Mouse (Mus musculus) C2C12 (cell line): Measurements from ENCODE around the gene Fkbp5. TPM values are rescaled to one million over a fixed set of nuclear protein-coding genes. Genes with fewer than 3 reads are reported as not detected.

Source experiments
- H3K27me3 ChIP-seq: one replicate; pipeline ENCODE4 v1.6.1; 2011; ENCODE audit not compliant: control insufficient read depth, insufficient read depth, insufficient read length
- H3K36me3 ChIP-seq: one replicate; pipeline ENCODE4 v1.6.1; 2011; ENCODE audit not compliant: control insufficient read depth, insufficient read depth
- H3K4me3 ChIP-seq: one replicate; pipeline ENCODE4 v1.5.1; 2011; ENCODE audit warnings: mild to moderate bottlenecking, control low read depth; ENCODE audit not compliant: poor library complexity, insufficient read depth, severe bottlenecking
- H3K79me2 ChIP-seq: one replicate; pipeline ENCODE4 v1.6.1; 2011; ENCODE audit not compliant: control insufficient read depth, insufficient read depth
- H3K79me3 ChIP-seq: one replicate; pipeline ENCODE4 v1.6.1; 2011; ENCODE audit warnings: low read depth, control low read depth
- H3ac ChIP-seq: one replicate; pipeline ENCODE3; 2011; ENCODE audit warnings: low read depth; ENCODE audit not compliant: control insufficient read depth, insufficient read length
- CEBPB ChIP-seq: IDR thresholded peaks from one replicate; pipeline ENCODE4 v1.6.1; 2011; ENCODE audit warnings: low read depth, mild to moderate bottlenecking, control low read depth, moderate library complexity
- CTCF ChIP-seq: IDR thresholded peaks from one replicate; pipeline ENCODE4 v1.5.1; 2011; ENCODE audit not compliant: control insufficient read depth, insufficient read depth, insufficient read length
- FOSL1 ChIP-seq: IDR thresholded peaks from one replicate; pipeline ENCODE4 v1.8.0; 2011; ENCODE audit warnings: mild to moderate bottlenecking, low read length; ENCODE audit not compliant: poor library complexity, insufficient read depth, severe bottlenecking
- MAX ChIP-seq: IDR thresholded peaks from one replicate; pipeline ENCODE4 v1.6.1; 2011; ENCODE audit warnings: mild to moderate bottlenecking, control low read depth
- MYOD1 ChIP-seq: IDR thresholded peaks from one replicate; pipeline ENCODE4 v1.6.1; 2011; ENCODE audit warnings: low read depth; ENCODE audit not compliant: control insufficient read depth, insufficient read length
- MYOG ChIP-seq: IDR thresholded peaks from one replicate; pipeline ENCODE4 v1.6.1; 2011; ENCODE audit not compliant: control insufficient read depth, insufficient read length; ENCODE audit errors: extremely low read depth
- USF1 ChIP-seq: IDR thresholded peaks from one replicate; pipeline ENCODE4 v1.6.1; 2011; ENCODE audit warnings: low read depth, mild to moderate bottlenecking, control low read depth, moderate library complexity
- polyA plus RNA-seq: library from polyadenylated mRNA; unstranded; fragments of >200 nt; fragmentation: generic; extraction: Trizol; gene quantifications from one replicate; pipeline ENCODE4 v1.2.1, GENCODE M21; 2012; ENCODE audit warnings: missing spikeins

The Fkbp5 gene
- polyA plus RNA-seq, 1 experiment = 24.4 TPM

GRCm38 (mm10) chr17:28521071-28521726 is 3.9 kb upstream of the Fkbp5 start:
- TF ChIP-seq MYOD1 = no peak
- no peak for TF ChIP-seq FOSL1
- no peak for TF ChIP-seq MAX
- no peak for TF ChIP-seq CEBPB
- no peak for TF ChIP-seq USF1
- H3K27me3 ChIP-seq = no peaks in the 10 kb centered on the region
- H3K36me3 ChIP-seq = no peaks in the 10 kb centered on the region
- H3K79me3 ChIP-seq = no peaks in the 10 kb centered on the region
- H3ac ChIP-seq = no peak overlapping the region
- no peaks in the 10 kb centered on the region for H3K79me2 ChIP-seq
- no peak overlapping the region for H3K4me3 ChIP-seq

DNA sequence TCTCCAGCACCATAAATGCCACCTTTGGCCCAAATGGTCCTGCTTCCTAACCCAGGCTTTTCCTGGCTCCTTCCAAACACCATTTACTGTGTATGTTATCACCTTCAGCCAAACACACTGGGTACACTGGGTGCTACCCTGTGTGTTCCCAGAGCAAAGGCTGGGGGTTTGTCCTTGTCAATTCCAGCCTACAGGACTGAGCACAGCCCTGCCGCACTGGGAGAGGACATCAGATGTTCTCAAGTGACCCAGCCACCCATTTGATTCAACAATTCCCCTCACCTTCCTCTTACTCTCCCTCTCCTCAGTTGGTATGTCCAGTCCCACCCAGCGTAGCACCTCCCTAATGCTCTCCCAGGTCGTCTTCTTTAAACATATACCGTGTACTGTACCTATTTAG is 3.2 kb upstream of the Fkbp5 start:
- no peaks in the 10 kb centered on the region for H3K27me3 ChIP-seq
- no peak for TF ChIP-seq MAX
- no peak for TF ChIP-seq USF1
- TF ChIP-seq MYOG = no peak
- no peak for TF ChIP-seq FOSL1
- no peak for TF ChIP-seq CEBPB
- no peak for TF ChIP-seq CTCF
- no peak for TF ChIP-seq MYOD1

DNA sequence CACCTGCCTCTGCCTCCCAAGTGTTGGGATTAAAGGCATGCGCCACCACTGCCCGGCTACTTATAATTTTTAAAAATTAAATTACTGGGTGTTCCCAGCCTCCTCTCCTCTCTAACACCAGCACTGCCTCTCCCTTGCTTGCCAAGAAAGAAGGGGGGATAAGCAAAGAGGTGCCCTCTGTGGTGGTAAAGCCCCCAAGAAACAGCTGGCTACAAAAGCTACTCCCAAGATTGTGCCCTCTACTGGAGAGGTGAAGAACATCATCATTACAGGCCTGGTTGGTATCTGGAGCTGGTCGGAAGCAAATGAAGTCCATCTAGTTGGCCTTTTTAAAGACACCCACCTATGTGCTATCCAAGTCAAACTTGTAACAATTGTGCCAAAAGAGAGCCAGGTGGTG is 2.5 kb upstream of the Fkbp5 start:
- TF ChIP-seq FOSL1 (no peak), MYOD1 (no peak), USF1 (no peak), MAX (no peak), CEBPB (no peak), MYOG (no peak), CTCF (no peak)
- no peaks in the 10 kb centered on the region for H3K79me2 ChIP-seq
- H3ac ChIP-seq = no peak overlapping the region
- no peaks in the 10 kb centered on the region for H3K79me3 ChIP-seq
- no peaks in the 10 kb centered on the region for H3K27me3 ChIP-seq
- no peaks in the 10 kb centered on the region for H3K36me3 ChIP-seq
- H3K4me3 ChIP-seq = no peak overlapping the region

More for the DNA sequence above, 3.2 kb upstream of the Fkbp5 start:
- no peaks in the 10 kb centered on the region for H3K79me2 ChIP-seq
- no peaks in the 10 kb centered on the region for H3K79me3 ChIP-seq
- H3ac ChIP-seq = no peak overlapping the region
- H3K36me3 ChIP-seq = no peaks in the 10 kb centered on the region
- no peak overlapping the region for H3K4me3 ChIP-seq

- Histone ChIP-seq H3K79me2 (no peaks in the 10 kb centered on the region), H3K4me3 (no peak overlapping the region), H3ac (no peak overlapping the region), H3K79me3 (no peaks in the 10 kb centered on the region), H3K27me3 (no peaks in the 10 kb centered on the region), H3K36me3 (no peaks in the 10 kb centered on the region)
- TF ChIP-seq CEBPB = no peak
- no peak for TF ChIP-seq MYOG
- no peak for TF ChIP-seq USF1
Observed at GRCm38 (mm10) chr17:28518615-28519071, 1.3 kb upstream of the Fkbp5 start.

- no peaks in the 10 kb centered on the region for H3K36me3 ChIP-seq
- H3K79me3 ChIP-seq = no peaks in the 10 kb centered on the region
- peak overlapping the region; percentile 18 for H3K4me3 ChIP-seq
- no peaks in the 10 kb centered on the region for H3K27me3 ChIP-seq
- no peaks in the 10 kb centered on the region for H3K79me2 ChIP-seq
- H3ac ChIP-seq = peak overlapping the region; percentile 50
- no peak for TF ChIP-seq FOSL1
- TF ChIP-seq MYOD1 = no peak
- no peak for TF ChIP-seq MAX
- no peak for TF ChIP-seq MYOG
- TF ChIP-seq USF1 = no peak
Observed at GRCm38 (mm10) chr17:28517956-28518614, 758 bp upstream of the Fkbp5 start.

DNA sequence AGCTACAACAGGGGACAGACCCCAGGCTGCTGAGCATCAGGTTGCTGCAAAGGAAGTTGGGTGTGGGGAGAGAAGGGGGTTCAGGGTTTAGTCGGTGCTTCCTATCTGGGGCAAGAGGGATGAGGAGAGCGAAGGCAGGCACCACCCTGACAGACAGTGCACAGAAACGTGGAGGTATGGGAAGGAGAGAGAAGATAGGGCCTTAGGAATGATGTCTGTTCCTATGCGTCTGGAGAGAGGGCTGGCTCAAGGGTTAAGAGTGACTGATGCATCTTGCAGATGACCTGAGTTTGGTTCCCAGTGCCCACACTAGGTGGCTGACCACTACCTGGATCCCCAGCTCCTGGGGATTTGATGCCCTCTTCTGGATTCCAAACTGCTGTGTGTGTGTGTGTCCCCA is 446 bp downstream of the Fkbp5 start:
- no peaks in the 10 kb centered on the region for H3K36me3 ChIP-seq
- no peaks in the 10 kb centered on the region for H3K79me3 ChIP-seq
- no peak overlapping the region for H3K4me3 ChIP-seq
- no peak for TF ChIP-seq CTCF
- TF ChIP-seq USF1 = no peak
- TF ChIP-seq MYOG = no peak
- no peak for TF ChIP-seq MAX
- TF ChIP-seq FOSL1 = no peak
- H3ac ChIP-seq = no peak overlapping the region
- no peaks in the 10 kb centered on the region for H3K27me3 ChIP-seq
- no peaks in the 10 kb centered on the region for H3K79me2 ChIP-seq
